Mouse (Mus musculus) intestine, embryonic 16.5 days (tissue): ENCODE results near the gene Clk4. TPM values are rescaled to one million over a fixed set of nuclear protein-coding genes. Genes with fewer than 3 reads are reported as not detected.

ENCODE experiments used
- ATAC-seq: fragments of 200-750 bp; cut with Nextera tagmentation; 2 replicates; pipeline ENCODE4 v1.8.0; 2017; ENCODE audit warnings: moderate TSS enrichment, moderate library complexity
- H3K27ac ChIP-seq: fragments of 300-500 bp; sonication (generic); 2 replicates; pipeline ENCODE4 v1.5.1; 2014; ENCODE audit warnings: mild to moderate bottlenecking, low read length
- H3K27me3 ChIP-seq: fragments of 300-500 bp; sonication (generic); replicated peaks from 2 replicates; pipeline ENCODE4 v1.6.1; 2014; ENCODE audit warnings: low read length, control low read depth, mixed read lengths; ENCODE audit not compliant: control insufficient read depth, insufficient read depth
- H3K36me3 ChIP-seq: fragments of 300-500 bp; sonication (generic); 2 replicates; pipeline ENCODE4 v1.6.1; 2014; ENCODE audit warnings: low read length, control low read depth; ENCODE audit not compliant: control insufficient read depth, insufficient read depth
- H3K4me1 ChIP-seq: fragments of 300-500 bp; sonication (generic); 2 replicates; pipeline ENCODE4 v1.6.1; 2014; ENCODE audit warnings: low read length, control low read depth, mixed read lengths; ENCODE audit not compliant: control insufficient read depth, insufficient read depth
- H3K4me2 ChIP-seq: fragments of 300-500 bp; sonication (generic); 2 replicates; pipeline ENCODE4 v1.6.1; 2014; ENCODE audit warnings: low read depth, low read length, control low read depth
- H3K4me3 ChIP-seq: fragments of 300-500 bp; sonication (generic); 2 replicates; pipeline ENCODE4 v1.5.1; 2014; ENCODE audit warnings: mild to moderate bottlenecking, low read length
- H3K9ac ChIP-seq: fragments of 300-500 bp; sonication (generic); 2 replicates; pipeline ENCODE4 v1.6.1; 2014; ENCODE audit warnings: low read depth, low read length
- H3K9me3 ChIP-seq: fragments of 300-500 bp; sonication (generic); 2 replicates; pipeline ENCODE4 v1.6.1; 2016; ENCODE audit warnings: low read length, control low read depth; ENCODE audit not compliant: control insufficient read depth
- WGBS: fragments of 180-500 bp; shearing (Covaris S2); extraction: QIAGEN DNeasy Blood & Tissue Kit; methylation state at CpG from one replicate; pipeline ENCODE4 v1.1.7; 2014; 5-methylcytosine and 5-hydroxymethylcytosine counted together
- polyA plus RNA-seq: library from polyadenylated mRNA; unstranded; fragments of >200 nt; fragmentation: Nextera tagmentation; extraction: Ambion mirVana; gene quantifications from 2 replicates; pipeline ENCODE4 v1.2.1, GENCODE M21; 2015

The Clk4 gene
- polyA plus RNA-seq, 1 experiment from 2014 or later, result 81.4 TPM

- ATAC-seq, result no peak
- no peaks in the 10 kb centered on the region for H3K9me3 ChIP-seq
- WGBS, result 74% methylated on average over 5 of the region's 5 CpGs
Observed at GRCm38 (mm10) chr11:51302396-51302795, 40.9 kb downstream of the Clk4 start.

DNA sequence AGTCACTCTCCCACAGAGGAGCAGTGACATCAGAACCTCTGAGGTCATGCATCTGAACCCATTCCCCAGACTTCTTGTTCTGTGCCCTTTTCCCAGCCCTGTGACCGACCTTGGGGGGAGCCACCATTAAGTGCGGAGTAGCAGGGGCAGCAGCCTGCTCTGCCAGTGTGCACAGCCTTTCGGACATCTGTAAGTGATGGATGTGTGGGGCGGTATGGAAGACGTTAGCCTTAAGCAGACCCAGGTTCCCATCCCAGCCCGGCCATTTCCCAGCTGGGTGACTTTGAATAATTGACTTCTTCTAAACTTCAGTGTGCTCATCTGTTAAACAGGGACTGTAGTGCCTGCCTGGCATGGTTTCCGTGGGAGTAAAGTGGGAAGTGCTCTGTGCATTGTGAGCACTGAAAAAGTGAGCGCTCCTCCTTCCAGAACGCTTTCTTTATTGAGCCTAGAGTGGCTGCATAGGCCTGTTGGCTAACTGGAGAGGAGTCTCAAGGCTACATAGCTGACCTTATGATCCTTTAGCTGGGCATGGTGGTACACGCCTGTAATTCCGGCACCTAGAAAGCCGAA, 42.5 kb downstream of the Clk4 start:
- H3K4me3 ChIP-seq, result no peak overlapping the region
- ATAC-seq, result no peak
- 63% methylated on average over 12 of the region's 12 CpGs for WGBS

More at GRCm38 (mm10) chr11:51302396-51302795, 40.9 kb downstream of the Clk4 start:
- no peak overlapping the region for H3K9ac ChIP-seq
- H3K4me1 ChIP-seq, result no peaks in the 10 kb centered on the region
- H3K4me3 ChIP-seq, result no peak overlapping the region
- no peak overlapping the region for H3K27ac ChIP-seq
- H3K4me2 ChIP-seq, result no peak overlapping the region
- no peaks in the 10 kb centered on the region for H3K27me3 ChIP-seq
- H3K36me3 ChIP-seq, result no peaks in the 10 kb centered on the region

DNA sequence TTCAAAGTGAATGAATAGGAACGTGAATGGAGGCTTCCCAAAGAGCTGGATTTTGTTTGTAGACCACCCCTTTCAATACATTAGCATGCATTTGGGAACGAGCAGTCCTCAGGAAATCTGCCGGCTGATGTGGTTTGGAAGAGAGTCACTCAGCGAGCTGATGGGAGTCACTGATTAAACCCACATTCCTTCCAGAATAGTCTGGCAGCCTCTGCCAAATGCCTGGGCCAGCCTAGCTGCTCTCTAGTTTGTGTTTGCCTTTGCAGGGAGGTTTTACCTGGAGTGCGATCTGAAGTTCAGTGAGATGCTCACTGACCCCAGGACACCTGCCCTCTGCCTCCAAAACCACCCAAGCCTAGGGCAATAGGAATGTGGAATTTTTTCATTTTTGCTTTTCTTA, 46.8 kb downstream of the Clk4 start:
- no peaks in the 10 kb centered on the region for H3K4me1 ChIP-seq
- no peaks in the 10 kb centered on the region for H3K27me3 ChIP-seq
- no peaks in the 10 kb centered on the region for H3K9me3 ChIP-seq
- 51% methylated on average over 5 of the region's 5 CpGs for WGBS
- H3K9ac ChIP-seq, result no peak overlapping the region
- no peak overlapping the region for H3K4me3 ChIP-seq
- no peaks in the 10 kb centered on the region for H3K36me3 ChIP-seq
- H3K27ac ChIP-seq, result no peak overlapping the region
- no peak for ATAC-seq
- no peak overlapping the region for H3K4me2 ChIP-seq

More for the DNA sequence above, 42.5 kb downstream of the Clk4 start:
- no peak overlapping the region for H3K4me2 ChIP-seq
- H3K27me3 ChIP-seq, result no peaks in the 10 kb centered on the region
- H3K4me1 ChIP-seq, result no peaks in the 10 kb centered on the region
- H3K9me3 ChIP-seq, result no peaks in the 10 kb centered on the region
- H3K27ac ChIP-seq, result no peak overlapping the region
- no peak overlapping the region for H3K9ac ChIP-seq
- no peaks in the 10 kb centered on the region for H3K36me3 ChIP-seq

DNA sequence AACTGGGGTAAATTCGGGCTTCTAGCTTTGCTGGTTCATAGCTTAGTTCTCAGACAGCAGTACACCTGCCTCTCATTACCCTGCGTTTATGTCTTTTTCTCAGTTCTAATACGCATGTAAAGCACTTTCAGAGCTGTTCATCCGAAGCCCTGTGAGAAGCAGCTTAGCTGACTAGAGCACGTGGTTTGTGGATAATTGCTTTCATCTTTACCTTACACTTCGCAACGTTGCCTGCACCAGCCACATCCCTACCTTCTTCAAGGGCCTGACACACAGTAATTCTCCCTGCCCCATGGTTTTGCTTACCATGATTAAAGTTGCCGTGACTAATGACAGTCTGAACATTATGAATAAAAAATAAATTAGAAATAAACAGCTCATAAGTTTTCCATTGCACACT, 50.3 kb downstream of the Clk4 start:
- Histone ChIP-seq H3K36me3 (no peaks in the 10 kb centered on the region), H3K27ac (no peak overlapping the region), H3K9ac (no peak overlapping the region), H3K4me2 (no peak overlapping the region), H3K4me1 (no peaks in the 10 kb centered on the region), H3K4me3 (no peak overlapping the region), H3K9me3 (no peaks in the 10 kb centered on the region), H3K27me3 (no peaks in the 10 kb centered on the region)
- no peak for ATAC-seq
- WGBS, result 81% methylated on average over 8 of the region's 8 CpGs

DNA sequence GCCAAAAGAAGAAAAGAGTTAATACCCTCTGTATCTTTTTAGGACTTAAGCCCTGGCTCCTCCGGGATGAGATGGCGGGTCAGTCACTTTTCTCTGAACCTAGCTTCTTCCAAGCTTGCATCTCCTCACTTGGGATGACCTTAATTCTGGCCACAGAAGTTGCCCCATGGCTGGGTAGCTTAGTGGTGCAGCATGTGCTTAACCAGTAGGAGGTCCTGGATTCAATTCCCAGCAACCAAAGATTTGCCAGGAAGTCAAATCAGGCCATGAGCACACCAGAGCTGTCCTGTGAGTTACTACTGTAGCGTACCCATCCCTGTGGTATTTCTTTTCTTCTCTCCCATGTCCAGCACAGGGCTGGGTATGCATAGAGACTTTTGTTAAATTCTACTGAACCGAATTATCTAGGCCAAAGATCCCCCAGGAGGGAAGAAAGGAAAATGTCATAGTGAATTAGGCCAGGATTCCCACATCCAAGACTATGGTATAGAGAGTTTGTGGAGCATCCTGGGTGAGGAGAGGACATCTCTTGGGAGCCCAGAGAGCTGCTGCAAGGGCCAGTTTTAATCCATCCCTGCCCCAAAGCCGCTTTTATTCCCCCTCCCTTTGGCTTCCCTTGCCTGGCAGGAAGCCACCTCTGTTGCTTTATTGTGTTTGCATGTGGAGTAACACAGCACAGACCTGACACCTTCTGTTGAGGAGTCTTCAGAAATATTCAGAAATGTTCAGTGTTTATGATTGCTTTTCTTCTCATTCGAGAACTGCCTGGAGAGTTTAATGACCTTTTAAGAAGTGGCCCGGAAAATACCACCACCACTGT, 54.7 kb downstream of the Clk4 start:
- H3K36me3 ChIP-seq, result no peaks in the 10 kb centered on the region
- H3K4me1 ChIP-seq, result no peaks in the 10 kb centered on the region
- WGBS, result 75% methylated on average over 7 of the region's 7 CpGs
- no peaks in the 10 kb centered on the region for H3K27me3 ChIP-seq
- no peak overlapping the region for H3K27ac ChIP-seq
- ATAC-seq, result no peak
- H3K9me3 ChIP-seq, result no peaks in the 10 kb centered on the region
- no peak overlapping the region for H3K9ac ChIP-seq
- no peak overlapping the region for H3K4me2 ChIP-seq
- no peak overlapping the region for H3K4me3 ChIP-seq

DNA sequence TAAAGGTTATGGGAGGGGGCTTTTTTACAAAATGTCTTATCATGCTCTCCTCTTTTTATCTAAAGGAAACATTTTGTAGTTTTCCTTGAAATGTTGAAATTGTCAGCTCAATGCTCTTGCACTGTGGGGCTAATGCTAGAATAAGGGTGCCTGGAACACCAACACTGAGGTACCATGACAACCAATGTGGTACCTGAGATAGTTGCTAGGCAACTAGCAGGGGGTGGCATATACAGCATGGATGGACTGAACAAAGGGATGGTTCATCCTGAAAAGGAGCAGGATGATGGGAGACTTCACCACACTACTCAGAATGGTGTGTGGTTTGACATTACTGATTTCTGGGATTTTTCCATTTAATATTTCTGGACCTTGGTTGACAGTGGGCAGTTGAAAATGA, 59.1 kb downstream of the Clk4 start:
- Histone ChIP-seq H3K27me3 (no peaks in the 10 kb centered on the region), H3K36me3 (no peaks in the 10 kb centered on the region), H3K9ac (no peak overlapping the region), H3K4me1 (no peaks in the 10 kb centered on the region), H3K27ac (no peak overlapping the region), H3K9me3 (no peaks in the 10 kb centered on the region), H3K4me2 (no peak overlapping the region), H3K4me3 (no peak overlapping the region)
- ATAC-seq, result no peak

- no peak overlapping the region for H3K27ac ChIP-seq
- ATAC-seq, result no peak
- H3K9me3 ChIP-seq, result no peaks in the 10 kb centered on the region
- H3K4me1 ChIP-seq, result no peaks in the 10 kb centered on the region
- no peaks in the 10 kb centered on the region for H3K36me3 ChIP-seq
- H3K4me3 ChIP-seq, result no peak overlapping the region
- WGBS, result 67% methylated on average over 6 of the region's 6 CpGs
- H3K27me3 ChIP-seq, result no peaks in the 10 kb centered on the region
- H3K9ac ChIP-seq, result no peak overlapping the region
- no peak overlapping the region for H3K4me2 ChIP-seq
Observed at GRCm38 (mm10) chr11:51326908-51327307, 65.4 kb downstream of the Clk4 start.

DNA sequence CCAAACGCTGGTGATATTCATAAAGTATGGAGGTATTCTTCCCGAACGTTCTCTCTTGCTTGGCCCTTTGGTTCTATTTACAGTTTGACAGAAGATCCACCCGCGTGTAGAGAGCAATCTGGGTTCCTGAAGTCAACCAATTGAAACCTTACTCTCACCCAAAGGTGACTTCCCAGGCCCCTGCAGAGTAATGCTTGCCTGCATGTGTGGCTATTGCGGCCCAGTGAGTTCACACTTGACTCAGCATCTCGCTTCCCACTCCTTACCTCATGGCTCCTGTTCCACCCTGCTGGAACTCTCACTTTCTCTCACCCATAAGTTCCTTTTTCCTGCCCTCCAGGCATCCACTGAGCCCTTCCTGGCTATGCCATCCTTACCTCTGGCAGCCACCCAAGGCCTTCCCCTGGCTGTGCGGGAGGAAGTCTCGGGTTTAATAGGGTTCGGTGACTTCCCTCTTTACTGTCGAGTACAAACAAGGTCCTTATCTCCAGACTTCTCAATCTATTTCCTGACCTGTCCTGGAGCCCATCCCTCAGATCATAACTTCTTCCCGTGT, 66.9 kb downstream of the Clk4 start:
- ATAC-seq, result no peak
- Histone ChIP-seq H3K36me3 (no peaks in the 10 kb centered on the region), H3K27ac (no peak overlapping the region), H3K4me2 (no peak overlapping the region), H3K9me3 (no peaks in the 10 kb centered on the region), H3K27me3 (no peaks in the 10 kb centered on the region), H3K4me3 (no peak overlapping the region), H3K4me1 (no peaks in the 10 kb centered on the region), H3K9ac (no peak overlapping the region)
- WGBS, result 80% methylated on average over 12 of the region's 12 CpGs

GRCm38 (mm10) chr11:51329837-51330714, 68.5 kb downstream of the Clk4 start:
- Histone ChIP-seq H3K36me3 (no peaks in the 10 kb centered on the region), H3K27me3 (no peaks in the 10 kb centered on the region), H3K9ac (no peak overlapping the region), H3K9me3 (no peaks in the 10 kb centered on the region), H3K4me3 (no peak overlapping the region), H3K4me1 (no peaks in the 10 kb centered on the region), H3K4me2 (no peak overlapping the region), H3K27ac (no peak overlapping the region)
- WGBS, result 76% methylated on average over 11 of the region's 11 CpGs
- ATAC-seq, result no peak
